Mouse (Mus musculus) hindlimb bud, embryonic 11.5 days (tissue): ENCODE data around the gene BC049715.
"Not testable (repeated sequence)": the region's sequence is repeated elsewhere in the genome, so short reads cannot be mapped to it uniquely, and the experiment has no call there.

Experiments used
- DNase-seq: peaks from one replicate; pipeline ENCODE4 v3.0.0-alpha.2; 2012; ENCODE audit warnings: low read depth, low spot score; ENCODE audit errors: extremely low spot score

BC049715 gene

GRCm38 (mm10) chr6:136848399-136848798 lies 21.0 kb downstream of the BC049715 start:
- DNase-seq: no peak

DNA sequence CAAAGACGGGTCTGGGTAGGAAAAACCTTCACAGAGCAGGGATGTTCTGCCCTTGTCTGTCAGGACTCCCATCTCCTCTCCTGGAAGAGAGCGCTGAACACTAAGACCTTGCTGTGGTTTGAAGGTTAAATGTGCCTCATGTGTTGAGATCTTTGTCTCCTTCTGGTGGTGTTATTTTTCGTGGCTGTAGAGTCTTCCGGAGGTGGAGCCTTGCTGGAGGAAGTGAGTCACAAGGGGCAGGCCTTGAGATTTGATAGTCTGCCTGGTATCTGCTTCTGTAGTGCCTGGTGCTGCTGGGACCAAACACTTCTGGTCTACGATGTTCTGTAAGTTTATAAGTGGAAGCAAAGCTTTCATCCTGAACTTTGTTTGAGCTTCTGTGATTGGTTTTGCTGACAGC lies 21.5 kb downstream of the BC049715 start:
- no peak for DNase-seq

DNA sequence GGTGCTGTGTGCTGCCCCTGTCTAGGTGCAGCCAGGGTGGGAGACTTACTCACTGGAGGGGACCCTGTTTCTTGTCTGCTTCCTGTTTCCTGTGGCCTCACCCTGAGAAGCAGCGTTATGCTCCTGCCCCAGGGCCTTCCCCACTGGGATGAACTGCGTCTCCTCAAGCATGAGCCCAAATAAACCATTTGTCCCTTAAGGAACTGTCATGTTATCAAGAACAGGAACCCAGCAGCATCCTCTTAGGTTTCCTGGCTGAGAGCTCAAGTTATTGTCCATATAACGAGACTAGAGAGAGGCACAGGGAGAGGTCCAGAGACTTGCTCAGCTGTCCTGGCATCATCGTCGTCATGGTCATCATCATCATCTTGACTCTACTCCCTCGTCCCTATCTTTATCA lies 22.8 kb downstream of the BC049715 start:
- no peak for DNase-seq

- DNase-seq: no peak
Observed at GRCm38 (mm10) chr6:136852348-136852747, 24.9 kb downstream of the BC049715 start.

DNA sequence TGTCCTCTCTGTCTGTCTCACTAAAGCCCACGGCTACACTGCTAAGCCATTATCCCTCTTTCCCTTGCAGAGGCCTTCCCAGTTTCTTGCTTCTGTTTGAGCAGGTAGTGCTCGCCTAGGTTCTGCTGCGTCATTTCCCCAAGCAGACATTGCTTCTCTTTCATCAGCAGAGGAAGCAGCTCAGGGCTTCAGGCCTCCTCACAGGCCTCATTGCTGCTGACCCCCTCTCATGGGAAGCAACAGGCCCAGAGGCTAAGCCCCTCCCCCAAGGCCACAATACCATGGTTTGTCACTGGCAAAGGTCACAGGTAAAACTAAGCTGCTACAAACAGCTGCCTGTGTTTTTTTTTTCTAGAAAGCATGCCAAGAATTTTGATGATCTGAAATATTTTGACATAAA lies 25.3 kb downstream of the BC049715 start:
- DNase-seq: no peak

DNA sequence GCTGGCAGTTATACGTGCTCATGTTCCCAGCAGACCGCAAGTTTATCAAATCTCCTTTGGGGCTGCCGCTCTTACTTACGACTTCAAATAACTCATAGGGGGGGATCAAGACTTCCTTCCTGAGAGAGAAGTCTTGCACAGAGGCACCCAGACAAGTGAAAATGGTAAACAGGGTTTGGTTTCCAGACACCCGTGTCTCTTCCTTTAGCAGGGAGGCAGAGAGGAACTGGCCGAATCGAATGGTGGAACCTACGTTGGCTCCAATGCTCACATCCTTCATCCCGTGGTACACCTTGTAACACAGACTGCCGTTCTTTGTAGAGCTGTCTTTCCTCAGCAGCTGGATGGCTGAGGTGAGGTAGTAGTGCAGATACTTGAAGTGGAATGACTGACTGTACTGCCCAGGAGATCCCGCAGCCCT lies 26.9 kb downstream of the BC049715 start:
- no peak for DNase-seq

DNA sequence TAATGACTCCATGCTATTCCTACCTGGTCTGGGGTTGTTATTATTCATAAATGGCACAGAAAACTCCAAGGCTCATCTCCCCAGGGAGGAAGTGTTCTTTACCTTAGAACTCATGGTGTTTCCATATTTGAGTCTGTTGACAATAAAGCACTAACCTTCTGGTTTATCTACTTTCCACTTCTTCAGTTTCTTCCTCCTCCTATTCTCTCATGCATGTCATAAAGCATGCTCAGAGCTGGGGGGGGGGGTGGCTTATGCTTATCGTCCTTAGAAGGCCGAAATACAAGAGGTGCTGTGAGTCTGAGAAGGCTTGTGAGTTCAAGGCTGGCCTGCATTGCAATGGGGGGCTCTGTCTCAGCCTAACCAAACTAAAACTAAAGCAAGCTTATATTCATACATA lies 27.8 kb downstream of the BC049715 start:
- no peak for DNase-seq

- DNase-seq: no peak
Observed at GRCm38 (mm10) chr6:136856071-136856636, 28.7 kb downstream of the BC049715 start.

DNA sequence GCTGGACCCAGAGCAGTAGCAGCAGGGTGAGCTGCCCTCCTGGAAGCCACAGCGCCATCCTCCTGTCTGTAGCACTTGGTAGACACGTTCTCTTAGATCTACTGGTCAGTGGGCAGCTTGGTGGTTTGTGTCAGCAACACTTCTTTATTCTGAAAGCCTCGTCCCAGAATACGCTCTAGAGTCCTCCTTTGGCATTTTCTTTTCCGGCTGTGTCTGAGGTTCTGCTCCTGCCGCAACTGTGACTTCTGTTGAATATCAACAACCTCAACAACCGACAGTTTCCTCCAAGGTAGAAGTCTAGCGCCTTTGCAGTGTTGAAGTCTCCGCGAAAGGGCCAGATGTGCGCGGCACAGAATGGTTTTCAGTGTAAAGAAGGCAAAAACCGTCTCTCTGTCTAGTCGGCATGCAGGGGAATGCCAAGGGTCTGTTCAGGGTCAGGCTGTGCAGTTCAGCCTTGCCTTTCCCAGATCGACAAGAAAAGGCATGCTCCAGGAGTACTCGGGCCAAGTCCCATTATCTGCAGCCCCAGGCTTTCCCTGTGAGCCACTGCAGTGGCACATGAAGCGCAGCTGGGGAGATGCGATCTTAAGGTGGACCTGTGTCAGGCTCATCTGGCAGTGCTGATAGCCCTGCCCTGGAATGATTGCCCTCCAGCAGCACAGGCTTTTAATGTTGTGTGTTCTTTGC lies 29.9 kb downstream of the BC049715 start, which contains the start of gene Art4:
Gene Art4 (minus strand): TSS at position 548 of the 687 bp plus-strand sequence.
- no peak for DNase-seq

DNA sequence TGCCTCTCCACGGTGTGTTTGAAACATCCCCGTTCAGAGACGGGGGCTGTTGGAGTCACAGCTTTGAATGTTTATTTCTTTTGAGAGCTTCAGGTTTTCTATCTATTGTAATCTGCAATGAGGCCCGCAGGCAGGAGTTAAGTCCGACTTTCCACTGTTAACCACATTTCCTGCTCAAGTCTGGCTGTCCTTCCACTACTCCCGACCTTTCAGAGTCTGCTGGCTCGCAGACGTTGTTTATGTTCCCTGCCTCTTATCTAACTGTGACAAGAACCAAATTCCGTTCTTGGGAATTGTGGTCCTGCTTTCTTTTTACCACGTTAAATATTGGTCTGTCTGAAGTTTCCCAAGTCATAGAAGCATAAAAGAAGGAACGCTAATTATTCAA lies 30.4 kb downstream of the BC049715 start:
- no peak for DNase-seq

GRCm38 (mm10) chr6:136858420-136858819 lies 31.0 kb downstream of the BC049715 start:
- no peak for DNase-seq

- peak; percentile 49 for DNase-seq
Observed at GRCm38 (mm10) chr6:136861020-136861419, 33.6 kb downstream of the BC049715 start.

DNA sequence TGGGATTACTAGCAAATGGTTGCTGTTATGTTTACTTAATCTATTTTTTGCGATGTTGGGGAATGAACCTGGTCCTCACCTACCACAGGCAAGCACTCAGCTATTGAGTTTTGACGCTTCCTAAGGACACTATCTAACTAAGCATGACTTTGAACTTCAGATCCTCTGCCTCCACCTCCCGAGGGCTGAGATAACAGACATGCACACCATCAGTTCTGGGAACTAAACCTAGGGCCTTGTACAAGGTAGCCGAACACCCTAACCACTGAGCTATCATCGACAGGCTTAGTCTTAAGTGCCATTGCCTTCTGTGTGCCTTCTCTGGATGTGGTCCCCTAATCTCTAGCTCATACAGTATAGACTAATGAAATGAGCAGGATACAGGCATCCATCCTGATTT lies 37.9 kb downstream of the BC049715 start:
- DNase-seq: no peak

GRCm38 (mm10) chr6:136866150-136866549 lies 38.7 kb downstream of the BC049715 start:
- no peak for DNase-seq

GRCm38 (mm10) chr6:136868921-136869320 lies 41.5 kb downstream of the BC049715 start:
- DNase-seq: no peak

DNA sequence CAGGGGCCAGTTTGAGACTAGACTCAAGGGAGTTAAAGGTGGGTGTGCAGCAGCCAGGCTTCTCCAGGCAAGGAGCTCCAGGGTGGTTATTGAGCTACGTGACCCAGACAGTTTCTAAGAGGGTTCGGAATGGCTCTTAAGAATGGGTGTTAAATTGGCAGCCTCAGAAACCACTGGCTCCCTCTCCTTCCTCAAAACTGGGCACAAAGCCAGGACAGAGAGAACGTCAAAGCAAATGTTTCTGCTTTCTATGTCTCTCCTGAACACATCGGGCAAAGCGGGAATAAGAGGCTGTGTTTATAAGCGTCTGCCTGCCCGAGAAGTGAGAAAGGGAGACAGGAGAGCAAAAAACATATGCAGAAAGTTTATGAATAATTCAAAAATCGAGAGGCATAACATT lies 47.2 kb downstream of the BC049715 start:
- DNase-seq: no peak

- DNase-seq: no peak
Observed at GRCm38 (mm10) chr6:136875670-136876069, 48.2 kb downstream of the BC049715 start, which contains the start of gene Mgp. Gene Mgp (minus strand): TSS chr6:136875823.

GRCm38 (mm10) chr6:136881678-136882077 lies 54.3 kb downstream of the BC049715 start:
- no peak for DNase-seq

DNA sequence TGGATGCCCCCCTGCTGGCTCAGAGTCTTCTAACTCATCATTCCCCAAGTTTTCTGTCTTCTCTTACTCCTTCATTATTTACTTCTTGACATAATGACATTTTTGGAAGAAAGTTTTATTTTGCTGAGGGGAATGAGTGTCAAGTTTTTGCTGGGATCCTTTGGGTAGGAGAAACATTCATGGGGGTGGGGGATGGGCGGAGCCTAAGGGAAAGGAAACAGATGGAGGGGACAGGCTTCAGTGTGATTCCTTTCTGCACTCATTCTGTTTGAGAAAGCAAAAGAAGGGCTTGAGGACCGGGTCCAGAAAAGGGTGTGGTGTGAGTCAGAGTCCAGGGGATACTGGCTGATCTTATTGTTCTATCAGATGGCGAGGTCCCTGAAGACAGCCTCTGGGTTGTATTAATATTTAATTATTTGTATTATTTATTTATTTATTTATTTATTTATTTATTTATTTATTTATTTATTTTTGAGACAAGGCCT lies 56.0 kb downstream of the BC049715 start:
- no peak for DNase-seq

- no peak for DNase-seq
Observed at GRCm38 (mm10) chr6:136883961-136884360, 56.5 kb downstream of the BC049715 start.

- DNase-seq: not testable (repeated sequence)
Observed at GRCm38 (mm10) chr6:136884766-136885165, 57.3 kb downstream of the BC049715 start.

DNA sequence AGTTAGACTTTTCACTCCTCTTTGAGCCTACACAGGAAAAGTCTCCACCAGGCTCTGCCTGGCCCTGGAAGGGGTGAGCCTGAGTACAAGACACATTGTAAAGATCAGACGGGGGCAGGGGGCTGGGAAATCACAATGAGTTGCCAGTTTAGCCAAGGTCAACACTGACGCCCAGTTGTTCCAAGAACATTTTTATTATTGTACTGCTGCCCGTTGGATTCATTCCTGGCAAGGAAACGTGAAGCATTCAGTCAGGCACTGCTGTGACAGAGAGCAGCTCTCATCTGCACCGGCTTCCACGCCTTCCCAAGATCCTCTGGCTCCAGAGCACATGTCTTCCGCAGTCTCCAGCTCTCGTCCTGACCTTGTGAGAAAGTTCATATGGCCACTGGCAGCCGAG lies 60.4 kb downstream of the BC049715 start:
- DNase-seq: no peak

- no peak for DNase-seq
Observed at GRCm38 (mm10) chr6:136889067-136889466, 61.6 kb downstream of the BC049715 start.
